Mouse (Mus musculus) kidney, adult 2 months (tissue): ENCODE data around the gene Vmn2r107. TPM values are rescaled to one million over a fixed set of nuclear protein-coding genes. Genes with fewer than 3 reads are reported as not detected.

Source experiments
- DNase-seq: peaks from one replicate; pipeline ENCODE4 v3.0.0; 2021
- H3K27ac ChIP-seq: fragments of 200-500 bp; 2 replicates; pipeline ENCODE4 v1.5.1; 2012; ENCODE audit warnings: low read depth, low read length, control low read depth, inconsistent platforms; ENCODE audit not compliant: insufficient read depth
- H3K27me3 ChIP-seq: fragments of 200-500 bp; replicated peaks from 2 replicates; pipeline ENCODE4 v1.6.1; 2012; ENCODE audit warnings: mild to moderate bottlenecking, moderate library complexity, low read length, inconsistent platforms; ENCODE audit not compliant: control insufficient read depth, insufficient read depth
- H3K36me3 ChIP-seq: fragments of 200-500 bp; 2 replicates; pipeline ENCODE4 v1.6.1; 2012; ENCODE audit warnings: mild to moderate bottlenecking, moderate library complexity, low read length, inconsistent platforms; ENCODE audit not compliant: control insufficient read depth, insufficient read depth
- H3K4me1 ChIP-seq: fragments of 200-500 bp; 2 replicates; pipeline ENCODE4 v1.6.1; 2011; ENCODE audit warnings: low read length; ENCODE audit not compliant: control insufficient read depth, insufficient read depth
- H3K4me3 ChIP-seq: fragments of 200-500 bp; 2 replicates; pipeline ENCODE4 v1.5.1; 2011; ENCODE audit warnings: mild to moderate bottlenecking, low read depth, low read length, control low read depth; ENCODE audit not compliant: insufficient read depth
- CTCF ChIP-seq: fragments of 200-500 bp; conservative IDR thresholded peaks from 2 replicates; pipeline ENCODE4 v1.5.1; 2011; ENCODE audit warnings: low read depth, mild to moderate bottlenecking, control low read depth, low read length, moderate library complexity, mixed read lengths; ENCODE audit not compliant: insufficient read depth, insufficient read length
- POLR2A ChIP-seq: fragments of 200-500 bp; IDR thresholded peaks from one replicate; pipeline ENCODE4 v1.6.1; 2011; ENCODE audit warnings: low read depth, low read length, control low read depth
- WGBS: fragments of 180-500 bp; shearing (Covaris S2); methylation state at CpG from one replicate; pipeline ENCODE4 v1.1.7; 2018; 5-methylcytosine and 5-hydroxymethylcytosine counted together
- polyA plus RNA-seq: library from polyadenylated mRNA; depleted of rRNA; stranded (reverse); fragments of >200 nt; gene quantifications from 2 replicates; pipeline ENCODE4 v1.2.3, GENCODE M21; 2012; rRNA removed

The Vmn2r107 gene
- polyA plus RNA-seq, result not detected in 2 replicates

- DNase-seq, result no peak
- no peaks in the 10 kb centered on the region for H3K4me1 ChIP-seq
- H3K36me3 ChIP-seq, result no peaks in the 10 kb centered on the region
- H3K27ac ChIP-seq, result no peak within 1 kb of the TSS
- no peak for TF ChIP-seq CTCF
- no peak for TF ChIP-seq POLR2A
- H3K4me3 ChIP-seq, result no peak within 1 kb of the TSS
- WGBS, result 48% methylated on average over 2 of the region's 2 CpGs
- H3K27me3 ChIP-seq, result no peaks in the 10 kb centered on the region
These were observed at the start of gene Vmn2r107 for GRCm38 (mm10) chr17:20344942-20345341. Gene Vmn2r107 (plus strand): TSS chr17:20345242.

DNA sequence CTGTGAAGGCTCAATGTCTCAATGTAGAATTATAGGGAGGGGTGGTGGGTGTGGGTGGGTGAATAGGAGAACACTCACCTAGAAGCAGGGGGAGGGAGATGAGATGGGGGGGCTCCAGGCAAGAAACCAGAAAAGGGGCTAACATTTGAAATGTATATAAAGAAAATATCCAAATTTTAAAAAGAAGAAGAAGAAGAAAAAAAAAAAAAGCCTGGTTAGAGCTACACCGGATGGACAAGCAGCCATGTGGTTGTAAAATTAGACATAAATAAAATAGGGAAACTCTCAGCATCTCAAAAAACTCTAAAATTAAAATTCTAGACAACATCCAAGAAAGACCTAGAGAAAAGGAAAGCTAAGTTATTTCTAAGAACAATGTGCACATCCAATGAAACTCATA is 39.3 kb upstream of the Vmn2r107 start:
- H3K4me3 ChIP-seq, result no peak overlapping the region
- 97% methylated on average over 1 of the region's 1 CpGs for WGBS
- no peaks in the 10 kb centered on the region; the same call in 1 of the 2 replicates for H3K27me3 ChIP-seq
- H3K36me3 ChIP-seq, result no peaks in the 10 kb centered on the region
- H3K4me1 ChIP-seq, result no peaks in the 10 kb centered on the region
- no peak for DNase-seq
- H3K27ac ChIP-seq, result no peak overlapping the region
- no peak for TF ChIP-seq POLR2A

DNA sequence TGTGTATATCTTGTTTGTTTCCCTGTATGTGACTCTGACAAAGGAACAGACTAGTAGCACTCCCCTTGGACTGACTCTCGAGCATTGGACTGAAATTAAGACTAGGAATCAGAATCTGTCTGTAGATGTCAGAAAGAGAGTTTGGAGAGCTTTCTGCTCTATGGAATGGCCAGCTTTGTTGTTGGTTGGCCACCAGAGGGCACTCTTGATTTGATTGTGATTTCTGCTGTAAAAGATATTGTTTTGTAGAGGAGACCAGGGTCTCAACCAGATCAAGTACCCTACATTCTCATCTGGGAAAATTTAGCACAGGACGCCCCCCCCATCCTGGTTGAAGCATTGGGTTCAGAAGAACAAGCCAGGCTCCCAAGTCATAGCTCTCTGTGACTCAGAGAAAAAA is 54.1 kb downstream of the Vmn2r107 start:
- Histone ChIP-seq H3K4me3 (no peak overlapping the region), H3K27ac (no peak overlapping the region), H3K36me3 (no peaks in the 10 kb centered on the region), H3K27me3 (no peaks in the 10 kb centered on the region), H3K4me1 (no peaks in the 10 kb centered on the region)
- TF ChIP-seq POLR2A (no peak), CTCF (no peak)
- no peak for DNase-seq
- WGBS, result 38% methylated on average over 2 of the region's 2 CpGs

DNA sequence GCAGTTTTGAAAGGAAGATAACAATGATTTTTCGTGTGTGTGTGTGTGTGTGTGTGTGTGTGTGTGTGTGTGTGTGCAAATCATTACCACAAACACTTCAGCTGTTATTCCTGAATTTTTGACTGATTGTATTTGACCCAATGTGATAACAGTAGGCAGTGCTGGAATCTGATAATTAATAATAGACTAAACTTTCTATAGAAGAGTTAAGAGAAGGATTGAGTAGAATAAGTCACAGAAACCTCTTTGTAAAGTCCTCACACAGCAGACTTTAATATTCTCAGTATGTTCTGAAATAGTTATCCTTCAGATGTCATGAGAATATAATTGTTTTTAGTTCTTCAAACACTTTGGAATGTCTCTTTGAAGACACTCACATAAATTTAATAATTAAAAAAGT is 68.8 kb downstream of the Vmn2r107 start, which contains the start of gene Vmn1r224:
Gene Vmn1r224 (plus strand): TSS at position 301 of the 400 bp plus-strand sequence.
- no peak for DNase-seq
- no peaks in the 10 kb centered on the region for H3K36me3 ChIP-seq
- WGBS, result 27% methylated on average over 1 of the region's 1 CpGs
- TF ChIP-seq POLR2A (no peak), CTCF (no peak)
- no peaks in the 10 kb centered on the region for H3K27me3 ChIP-seq
- no peak within 1 kb of the TSS for H3K4me3 ChIP-seq
- no peak within 1 kb of the TSS for H3K27ac ChIP-seq
- no peaks in the 10 kb centered on the region for H3K4me1 ChIP-seq

Other genes with a start within 250 kb of the Vmn2r107 start
- gene Fpr-rs7, start 231.0 kb upstream of the Vmn2r107 start, polyA plus RNA-seq, result not detected in 2 replicates
- not detected in 2 replicates for gene Fpr-rs6, start 162.1 kb upstream of the Vmn2r107 start, polyA plus RNA-seq
- gene Vmn2r105, start 110.2 kb upstream of the Vmn2r107 start, polyA plus RNA-seq, result not detected in 2 replicates
- not detected in 2 replicates for gene Vmn2r106, start 59.7 kb upstream of the Vmn2r107 start, polyA plus RNA-seq
- gene Vmn1r224, start 68.9 kb downstream of the Vmn2r107 start, polyA plus RNA-seq, result not detected in 2 replicates
- gene Vmn2r108, start 136.1 kb downstream of the Vmn2r107 start, polyA plus RNA-seq, result not detected in 2 replicates
- gene Vmn1r225, start 152.9 kb downstream of the Vmn2r107 start, polyA plus RNA-seq, result not detected in 2 replicates
- gene Vmn2r109, start 219.5 kb downstream of the Vmn2r107 start, polyA plus RNA-seq, result not detected in 2 replicates